Mouse (Mus musculus): ENCODE measurements around the gene Gadd45gip1.

DNA sequence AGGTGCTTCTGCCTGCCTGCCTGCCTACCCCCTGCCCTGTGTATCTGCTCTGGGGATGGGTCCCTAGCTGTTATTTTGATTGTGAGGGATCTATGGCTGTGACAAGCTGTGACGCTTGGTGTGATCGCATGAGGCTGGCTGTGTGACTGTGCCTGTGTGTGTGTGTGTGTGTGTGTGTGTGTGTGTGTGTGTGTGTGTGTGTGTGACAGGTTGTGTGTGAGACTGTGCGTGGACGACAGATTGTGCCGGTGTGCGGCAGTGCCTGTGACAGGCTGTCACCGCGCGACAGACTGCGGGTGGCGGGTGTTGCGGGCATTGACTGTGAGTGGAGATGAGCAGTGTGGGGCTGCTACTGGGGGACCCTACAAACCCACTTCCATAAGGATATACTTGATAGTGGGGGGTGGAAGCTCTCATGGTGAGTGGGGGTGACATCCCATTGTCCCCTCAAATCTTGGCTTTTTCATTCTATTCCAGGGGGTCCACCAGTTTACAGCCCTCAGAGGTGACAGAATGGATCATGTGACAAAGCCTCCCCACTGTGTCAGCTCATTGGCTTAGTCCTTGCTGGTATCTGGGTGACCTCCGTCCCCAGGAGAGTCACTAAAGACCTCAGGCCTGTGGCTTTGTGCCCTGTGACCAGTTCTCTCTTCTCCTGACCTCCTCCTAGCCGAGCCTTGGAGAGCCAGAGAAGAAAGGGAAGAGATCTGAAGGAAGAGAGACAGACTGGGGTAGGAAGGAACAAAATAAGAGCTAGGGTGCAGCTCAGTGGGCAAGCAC lies 43.6 kb upstream of the Gadd45gip1 start:
- TF ChIP-seq POLR2A (IDR thresholded peaks at IDR 0.05; ENCODE audit: insufficient read depth, low read length) = no peak
- TF ChIP-seq CTCF (IDR thresholded peaks at IDR 0.05; ENCODE audit: low read depth, low read length) = no peak

Data from ES-Bruce4 (cell line).